Mouse (Mus musculus): ENCODE results near the gene Gm9112.
"Not testable (repeated sequence)": the region's sequence is repeated elsewhere in the genome, so short reads cannot be mapped to it uniquely, and the experiment has no call there.

Gene Gm9112

GRCm38 (mm10) chrX:102707535-102707934 lies at the start of gene Gm9112, which contains the start of gene Dmrtc1b:
Gene Gm9112, minus strand, starts transcription at chrX:102707635.
Gene Dmrtc1b, plus strand, starts transcription at chrX:102707865.
- in situ Hi-C loops (cut with MboI, MseI): not testable (repeated sequence)

- in situ Hi-C loops (cut with MboI, MseI): not testable (repeated sequence)
Observed at GRCm38 (mm10) chrX:102724226-102724625, 16.8 kb upstream of the Gm9112 start.

- in situ Hi-C loops (cut with MboI, MseI): not testable (repeated sequence)
Observed at GRCm38 (mm10) chrX:102700636-102701035, 6.8 kb downstream of the Gm9112 start.

- in situ Hi-C loops (cut with MboI, MseI): not testable (repeated sequence)
Observed at GRCm38 (mm10) chrX:102689252-102689651, 18.2 kb downstream of the Gm9112 start.

GRCm38 (mm10) chrX:102686872-102687271 lies 20.6 kb downstream of the Gm9112 start, which contains the start of gene Gm3880:
Gene Gm3880, minus strand, starts transcription at chrX:102686972.
- in situ Hi-C loops (cut with MboI, MseI): not testable (repeated sequence)

GRCm38 (mm10) chrX:102684706-102685105 lies 22.7 kb downstream of the Gm9112 start:
- in situ Hi-C loops (cut with MboI, MseI): loop anchor here (5.0 kb wide), 1 partner anchor 248 kb away; no protein-coding TSS in a partner anchor

GRCm38 (mm10) chrX:102666641-102667040 lies 40.8 kb downstream of the Gm9112 start:
- in situ Hi-C loops (cut with MboI, MseI): no loop called here

- in situ Hi-C loops (cut with MboI, MseI): no loop called here
Observed at GRCm38 (mm10) chrX:102660712-102661111, 46.7 kb downstream of the Gm9112 start.
